Mouse (Mus musculus) spleen, postnatal 4 days (tissue): ENCODE data around the gene Clpx.

Experiments
- DNase-seq, 2 experiments: peaks; one replicate each; pipeline ENCODE4 v3.0.0; 2022; ENCODE audit warnings: low spot score in 2 of 2

The Clpx gene

GRCm38 (mm10) chr9:65346476-65347111 lies 52.5 kb downstream of the Clpx start:
- peak; percentile 55 to 83 for DNase-seq

- DNase-seq = no peak
These were observed 53.2 kb downstream of the Clpx start for GRCm38 (mm10) chr9:65347112-65347850.

GRCm38 (mm10) chr9:65353251-65353650 lies 59.2 kb downstream of the Clpx start:
- no peak for DNase-seq

DNA sequence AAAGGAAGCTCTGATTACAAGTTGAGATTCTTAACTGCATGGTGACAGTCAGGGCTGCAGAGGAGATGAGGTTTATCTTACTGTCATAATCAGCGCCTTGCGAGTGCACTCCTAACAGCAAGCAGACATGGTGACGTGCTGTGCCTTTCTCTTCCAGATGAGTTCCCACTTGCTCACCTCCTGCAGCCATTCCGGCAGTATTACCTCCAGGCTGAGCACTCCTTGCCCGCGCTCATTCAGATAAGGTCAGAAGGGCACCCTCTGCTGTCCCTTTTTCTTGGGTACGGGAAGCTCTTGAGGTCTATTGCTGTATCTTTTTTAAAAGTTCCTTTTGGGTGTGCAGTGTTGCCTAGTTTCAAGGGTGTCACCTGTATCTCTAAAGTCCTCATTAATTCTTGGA lies 62.5 kb downstream of the Clpx start:
- no peak for DNase-seq

GRCm38 (mm10) chr9:65356971-65357370 lies 62.9 kb downstream of the Clpx start:
- no peak for DNase-seq

DNA sequence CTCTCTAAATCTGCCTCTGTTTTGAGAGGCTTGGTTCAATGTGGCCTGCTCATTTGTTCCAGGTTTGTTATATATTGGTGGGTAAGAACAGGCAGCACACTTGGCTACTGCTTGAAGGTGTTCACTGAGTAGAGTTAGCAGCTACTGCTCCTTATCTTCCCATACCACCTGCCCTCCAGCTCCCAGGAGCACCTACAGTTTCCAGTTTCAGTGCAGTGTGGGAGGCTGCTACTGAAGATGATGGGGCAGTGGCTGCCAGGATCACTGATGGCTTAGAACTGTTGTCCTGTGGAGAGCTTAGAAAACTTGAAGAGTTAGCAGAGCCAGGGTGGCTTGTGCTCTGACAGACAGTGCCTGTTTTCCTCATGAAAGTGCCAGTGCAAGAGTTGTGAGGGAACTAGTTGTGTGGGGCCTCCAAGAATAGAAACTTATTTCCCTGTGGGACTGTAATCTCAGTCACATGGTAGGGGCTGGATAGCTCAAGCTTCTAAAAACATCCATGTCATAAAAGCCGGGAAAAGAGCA lies 65.0 kb downstream of the Clpx start:
- peak in 1 of 2 experiments; percentile 26 for DNase-seq

DNA sequence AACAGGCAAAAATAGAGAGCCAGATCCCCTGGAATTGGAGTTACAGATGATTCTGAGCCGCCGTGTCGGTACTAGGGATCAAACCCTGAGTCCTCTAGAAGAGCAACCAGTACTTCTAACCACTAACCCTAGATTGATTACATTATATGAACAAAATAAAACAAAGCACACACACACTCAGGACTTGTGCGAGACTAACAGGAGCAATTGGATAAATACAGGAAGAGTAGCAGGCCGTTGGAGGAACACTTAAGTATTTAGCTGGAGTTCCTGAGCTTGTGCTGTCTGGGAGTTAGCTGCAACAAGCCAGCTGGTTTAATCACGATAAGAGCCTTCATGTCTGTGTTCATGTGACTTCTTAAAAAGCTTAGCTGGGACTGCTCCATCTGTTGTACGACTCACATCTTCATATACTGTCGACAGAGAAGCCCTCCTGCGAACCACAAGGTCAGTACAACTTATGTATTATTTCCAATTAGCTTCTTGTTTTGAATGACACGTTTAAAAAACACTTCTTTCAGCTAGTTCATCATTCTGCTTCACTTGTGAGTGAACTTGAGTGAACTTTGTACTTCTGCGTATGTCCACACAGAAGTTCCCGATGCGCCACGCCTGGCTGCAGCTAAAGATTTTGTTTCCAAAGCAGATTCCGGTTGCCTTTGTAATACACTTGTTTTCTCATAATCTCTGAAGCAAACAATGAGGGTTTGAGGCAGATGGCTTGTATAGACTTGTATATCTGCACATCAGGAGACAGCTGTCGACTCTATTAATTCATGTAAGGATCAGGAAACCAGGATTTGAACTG lies 66.8 kb downstream of the Clpx start, which contains the start of gene Ubap1l:
Gene Ubap1l, plus strand, starts transcription at position 401 of the 808 bp plus-strand sequence.
- no peak for DNase-seq

DNA sequence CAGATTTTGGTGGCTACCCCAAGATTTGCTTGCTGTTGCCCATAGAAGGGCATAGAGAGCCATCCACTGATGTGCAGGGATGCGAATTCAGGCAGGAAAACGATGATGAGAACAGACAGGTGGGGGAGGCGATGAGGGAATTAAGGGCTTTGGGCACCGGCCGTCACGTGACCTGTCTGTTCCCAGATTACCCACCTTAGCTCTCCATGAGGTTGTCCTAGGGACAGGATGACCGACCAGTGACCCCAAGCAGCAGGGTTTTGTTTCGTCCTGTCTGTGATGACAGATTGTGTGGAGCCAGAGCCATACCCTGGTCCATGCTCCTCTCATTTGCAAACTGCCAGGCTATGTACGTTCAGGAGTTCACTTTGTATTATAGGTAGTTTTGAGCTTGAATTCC lies 69.6 kb downstream of the Clpx start:
- DNase-seq = no peak

DNA sequence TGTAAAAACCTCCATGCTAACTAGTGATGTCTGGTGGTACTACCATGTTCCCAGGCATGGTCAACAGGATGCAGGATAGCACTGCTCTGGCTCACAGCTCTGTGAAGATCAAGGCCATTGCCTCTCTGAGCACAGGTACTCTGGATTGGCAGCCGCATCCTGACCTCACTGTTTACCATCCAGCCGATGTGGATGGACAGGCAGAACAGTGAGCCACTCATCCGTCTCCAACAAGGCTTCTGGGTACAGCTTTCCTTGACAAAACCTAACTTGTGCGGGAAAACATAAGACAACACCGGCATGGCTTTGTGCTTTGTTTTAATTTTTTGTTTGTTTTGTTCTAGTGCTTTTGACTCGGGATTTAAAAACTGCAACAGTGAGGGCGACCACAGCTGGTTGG lies 71.7 kb downstream of the Clpx start:
- DNase-seq = no peak

- DNase-seq = no peak
These were observed 77.7 kb downstream of the Clpx start for GRCm38 (mm10) chr9:65371756-65372155.

DNA sequence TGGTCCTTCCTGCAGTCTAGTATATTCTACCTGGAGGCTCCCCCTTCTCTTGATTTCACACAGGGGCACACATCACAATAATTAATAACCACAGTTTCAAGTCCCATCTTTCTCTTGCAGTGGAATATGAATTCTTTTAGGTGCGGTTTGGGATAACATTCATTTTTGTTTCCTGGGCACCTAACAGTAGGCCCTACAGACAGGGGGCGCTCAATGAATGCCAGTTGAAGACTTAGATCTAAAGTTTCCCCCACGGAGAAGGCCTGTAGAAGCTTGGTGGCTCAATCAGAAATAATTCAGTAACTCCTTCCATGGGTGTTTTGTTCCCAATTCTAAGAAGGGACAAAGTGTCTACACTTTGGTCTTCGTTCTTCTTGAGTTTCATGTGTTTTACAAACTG lies 78.4 kb downstream of the Clpx start:
- no peak for DNase-seq

- no peak for DNase-seq
These were observed 80.6 kb downstream of the Clpx start for GRCm38 (mm10) chr9:65374468-65375162.

DNA sequence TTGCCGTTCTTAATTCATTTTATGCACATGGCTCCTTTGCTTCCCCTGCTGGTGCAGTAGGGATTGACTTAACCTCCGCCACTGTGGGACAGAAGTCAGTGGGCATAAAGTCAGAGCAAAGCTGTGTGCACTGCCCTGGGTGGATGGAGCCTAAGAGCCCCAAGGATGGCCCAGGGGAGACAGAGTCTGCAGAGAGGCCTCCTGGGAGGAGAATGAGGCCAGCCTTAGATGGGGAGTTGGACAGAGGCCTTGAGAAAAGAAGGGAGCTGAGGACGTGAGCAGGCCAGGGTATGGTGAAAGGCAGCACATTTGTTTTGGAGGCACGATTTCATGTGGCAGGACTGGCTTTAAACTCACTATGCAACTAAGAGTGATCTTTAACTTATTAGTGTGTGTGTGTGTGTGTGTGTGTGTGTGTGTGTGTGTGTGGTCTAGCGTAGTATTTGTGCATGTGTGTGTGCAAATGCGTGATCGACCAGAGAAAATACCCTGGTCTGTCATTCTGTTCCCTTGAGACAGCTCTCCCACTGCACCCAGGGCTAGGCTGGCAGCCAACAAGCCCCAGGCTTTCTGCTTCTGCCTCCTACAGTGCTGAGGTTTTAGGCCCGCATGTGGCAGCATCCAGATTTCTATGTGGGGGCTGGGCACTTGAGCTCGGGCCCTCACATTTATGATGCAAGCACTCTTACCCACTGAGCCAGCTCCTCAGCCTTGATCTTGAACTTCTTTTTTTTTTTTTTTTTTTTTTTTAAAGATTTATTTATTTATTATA lies 81.3 kb downstream of the Clpx start:
- DNase-seq = no peak
